Mouse (Mus musculus): ENCODE measurements at regions not wholly inside any gene's neighbourhood (a gene's known extent, or its start where the extent isn't known, plus 50 kb on each side); places are given as distances from the start of the nearest gene placed in this dataset.

- no peak for DNase-seq (ENCODE audit: low read depth)
These were observed 371.5 kb upstream of the Nfe2l3 start for GRCm38 (mm10) chr6:51060848-51061535.

- DNase-seq (ENCODE audit: low read depth) = no peak
These were observed 367.3 kb upstream of the Nfe2l3 start for GRCm38 (mm10) chr6:51065156-51065555.

DNA sequence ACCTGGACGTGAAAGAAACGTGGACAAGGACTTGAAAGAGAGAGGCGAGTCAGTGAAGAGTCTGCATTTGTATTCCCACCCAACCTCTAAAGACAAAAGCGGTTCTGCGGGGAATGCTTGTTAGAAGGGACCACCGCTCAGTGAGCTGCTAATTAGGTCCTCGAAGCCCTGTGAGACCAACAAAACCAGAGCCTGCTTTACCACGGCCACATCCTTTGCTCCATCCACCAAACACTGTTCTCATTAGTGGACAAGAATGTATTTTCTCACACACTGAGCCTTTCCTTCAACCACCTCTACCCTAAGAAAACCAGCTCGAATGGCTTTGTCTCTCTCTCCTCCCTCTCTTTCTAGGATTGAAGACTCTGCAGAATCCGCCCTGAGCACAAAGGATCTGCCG is 365.1 kb upstream of the Nfe2l3 start:
- DNase-seq (ENCODE audit: low read depth) = no peak

DNA sequence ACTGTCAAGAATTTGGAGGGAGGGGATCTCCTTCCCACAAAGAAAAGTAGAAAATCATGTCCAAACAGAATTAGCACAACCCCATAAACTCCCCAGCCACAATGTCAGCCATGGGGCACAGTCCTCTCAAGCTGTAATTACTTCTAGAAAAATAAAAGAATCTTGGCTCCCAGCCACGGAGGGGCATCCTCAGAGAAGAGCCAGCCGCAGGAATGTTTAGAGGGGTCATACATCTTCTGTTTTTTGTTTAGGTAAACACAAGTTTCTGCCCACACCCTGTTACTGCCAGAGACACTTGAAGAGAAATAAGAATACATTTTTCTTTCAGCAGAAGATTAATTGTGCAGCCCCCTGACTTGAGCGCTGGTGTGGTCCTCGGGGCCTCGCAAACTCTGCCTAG is 362.5 kb upstream of the Nfe2l3 start:
- DNase-seq (ENCODE audit: low read depth) = no peak

GRCm38 (mm10) chr6:51071243-51071642 is 361.2 kb upstream of the Nfe2l3 start:
- no peak for DNase-seq (ENCODE audit: low read depth)

DNA sequence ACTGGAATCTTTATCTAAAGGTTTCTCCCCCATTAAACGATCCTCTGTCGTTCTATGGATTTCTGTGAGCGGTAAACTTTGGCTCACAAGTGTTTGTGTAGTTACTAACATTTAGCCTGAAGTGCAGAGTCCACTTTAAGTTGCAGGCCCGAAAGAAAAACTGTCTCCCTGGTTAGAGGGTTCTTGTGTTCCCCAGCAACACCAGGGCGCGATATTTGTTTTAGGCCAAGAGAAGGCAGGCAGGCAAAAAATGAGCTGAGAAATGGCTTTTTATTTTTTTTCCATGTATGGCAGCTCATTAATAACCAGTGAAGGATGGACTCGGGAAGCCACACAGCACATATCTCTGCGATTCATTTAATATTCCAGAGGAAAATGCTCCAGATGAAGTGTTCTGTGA is 357.4 kb upstream of the Nfe2l3 start:
- DNase-seq (ENCODE audit: low read depth) = no peak

GRCm38 (mm10) chr6:51076861-51077768 is 355.4 kb upstream of the Nfe2l3 start:
- no peak for DNase-seq (ENCODE audit: low read depth)

- DNase-seq (ENCODE audit: low read depth) = no peak
These were observed 354.7 kb upstream of the Nfe2l3 start for GRCm38 (mm10) chr6:51077769-51078096.

- no peak for DNase-seq (ENCODE audit: low read depth)
These were observed 354.0 kb upstream of the Nfe2l3 start for GRCm38 (mm10) chr6:51078353-51078966.

- no peak for DNase-seq (ENCODE audit: low read depth)
These were observed 353.5 kb upstream of the Nfe2l3 start for GRCm38 (mm10) chr6:51078967-51079355.

GRCm38 (mm10) chr6:51081056-51081455 is 351.4 kb upstream of the Nfe2l3 start:
- DNase-seq (ENCODE audit: low read depth) = no peak

GRCm38 (mm10) chr6:51084656-51085055 is 347.8 kb upstream of the Nfe2l3 start:
- no peak for DNase-seq (ENCODE audit: low read depth)

DNA sequence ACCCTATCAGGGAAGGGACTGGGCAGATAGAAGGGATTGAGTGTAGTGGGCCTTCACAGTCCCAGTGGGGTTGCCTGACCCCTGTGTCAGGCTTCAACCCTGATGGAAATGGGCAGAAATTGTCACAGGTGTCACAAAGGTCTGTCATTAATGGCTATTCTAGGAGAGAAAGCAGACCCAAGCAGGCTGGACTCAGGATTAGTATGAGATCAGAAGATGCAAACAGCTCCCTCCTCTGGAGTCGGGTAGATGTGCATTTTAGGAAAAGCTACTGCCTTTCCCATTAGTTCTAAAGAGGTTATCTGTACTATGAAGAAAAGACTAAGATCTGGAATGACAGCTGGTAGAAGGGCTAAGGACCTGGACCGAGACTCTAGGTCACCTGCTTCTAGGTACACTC is 346.9 kb upstream of the Nfe2l3 start:
- no peak for DNase-seq (ENCODE audit: low read depth)

- no peak for DNase-seq (ENCODE audit: low read depth)
These were observed 346.1 kb upstream of the Nfe2l3 start for GRCm38 (mm10) chr6:51086347-51086746.

DNA sequence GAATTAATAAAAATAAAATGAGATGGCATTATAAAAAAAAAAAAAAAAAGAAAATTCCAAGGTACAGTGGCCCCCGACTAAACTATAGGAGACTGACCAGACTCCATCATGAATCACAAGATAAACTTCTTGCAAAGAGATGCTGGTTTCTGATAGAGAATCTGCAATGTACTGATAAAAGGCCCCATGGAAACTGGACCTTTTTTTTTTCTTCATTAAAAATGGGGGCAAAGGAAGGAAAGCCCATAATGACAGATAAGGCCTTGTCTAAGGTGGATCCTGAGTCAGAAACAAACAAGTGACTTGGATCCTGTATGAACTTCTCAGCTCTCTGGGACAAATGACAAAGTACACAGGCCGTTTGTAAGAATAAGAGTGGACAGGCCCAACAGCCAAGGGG is 344.7 kb upstream of the Nfe2l3 start:
- DNase-seq (ENCODE audit: low read depth) = peak; percentile 76

DNA sequence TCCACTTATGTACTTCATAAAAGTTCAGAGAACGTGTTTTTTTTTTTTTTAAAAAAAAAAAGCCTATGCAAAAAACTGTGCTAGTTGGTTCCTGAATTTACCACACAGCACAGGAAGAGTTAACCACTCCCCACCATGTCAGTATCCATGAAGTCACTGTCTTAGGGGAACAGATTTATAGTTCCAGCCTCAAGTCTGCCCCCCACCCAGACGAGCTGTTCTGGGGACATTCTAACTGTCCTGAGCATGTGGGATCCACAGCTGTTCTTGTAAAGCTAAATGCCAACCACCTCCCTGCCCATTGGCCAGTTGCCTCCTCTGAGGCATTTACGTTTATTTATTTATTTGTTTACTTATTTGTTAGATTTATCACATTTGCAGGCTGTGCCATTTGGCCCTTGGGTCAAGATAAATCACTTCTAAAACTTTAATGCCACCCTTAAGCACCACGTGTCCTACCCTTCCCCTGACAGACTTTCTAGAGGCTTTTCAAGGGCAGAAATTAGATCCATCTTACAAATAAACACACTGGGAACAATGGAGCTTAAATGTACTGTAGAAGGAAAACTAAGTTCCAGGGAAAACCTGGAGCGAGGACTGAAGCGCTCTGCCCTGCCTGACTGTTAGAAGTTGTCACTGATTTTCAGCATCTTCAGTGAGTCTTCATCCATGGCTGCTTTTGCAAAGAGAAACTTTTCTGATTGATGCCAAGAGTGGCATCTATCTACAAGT is 343.7 kb upstream of the Nfe2l3 start:
- DNase-seq (ENCODE audit: low read depth) = peak; percentile 7

- no peak for DNase-seq (ENCODE audit: low read depth)
These were observed 339.3 kb upstream of the Nfe2l3 start for GRCm38 (mm10) chr6:51093196-51093595.

- no peak for DNase-seq (ENCODE audit: low read depth)
These were observed 338.2 kb upstream of the Nfe2l3 start for GRCm38 (mm10) chr6:51094304-51094703.

DNA sequence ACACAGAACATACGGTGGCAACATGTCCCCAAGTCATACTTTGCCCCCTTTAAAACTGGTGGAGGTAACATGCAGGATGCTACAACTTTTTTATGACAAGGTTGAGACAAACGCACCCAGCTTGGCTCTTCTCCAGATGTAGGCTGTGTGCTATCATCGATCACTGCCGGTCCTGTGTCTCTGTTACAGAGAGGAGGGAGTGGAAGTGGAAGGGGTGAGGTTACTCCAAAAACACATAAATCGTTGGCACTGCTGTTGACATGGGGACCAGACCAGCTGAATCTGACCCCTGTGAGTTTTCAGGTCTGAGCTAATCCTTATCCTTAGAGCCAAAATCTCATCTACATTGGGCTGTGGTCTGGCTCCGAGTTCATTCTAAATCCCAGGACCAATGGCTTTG is 335.0 kb upstream of the Nfe2l3 start:
- no peak for DNase-seq (ENCODE audit: low read depth)

GRCm38 (mm10) chr6:51100341-51100740 is 332.1 kb upstream of the Nfe2l3 start:
- DNase-seq (ENCODE audit: low read depth) = no peak

GRCm38 (mm10) chr6:51103236-51103635 is 329.2 kb upstream of the Nfe2l3 start:
- DNase-seq (ENCODE audit: low read depth) = no peak

GRCm38 (mm10) chr6:51104336-51104735 is 328.1 kb upstream of the Nfe2l3 start:
- DNase-seq (ENCODE audit: low read depth) = no peak
